Mouse (Mus musculus) left cerebral cortex, adult 2 months (tissue): ENCODE results near the gene Celf1. TPM values are rescaled to one million over a fixed set of nuclear protein-coding genes. Genes with fewer than 3 reads are reported as not detected.
A peak's percentile ranks its signal among the peaks of the same experiment; 100 is the strongest.
"Not testable (repeated sequence)": the region's sequence is repeated elsewhere in the genome, so short reads cannot be mapped to it uniquely, and the experiment has no call there.

Experiments
- DNase-seq, 2 experiments: peaks; one replicate each; pipeline ENCODE4 v3.0.0; 2021 to 2022; ENCODE audit warnings: low spot score in 2 of 2, mixed read lengths in 1 of 2; ENCODE audit errors: extremely low spot score in 1 of 2
- H3K27ac ChIP-seq: fragments of 200-600 bp; 2 replicates; pipeline ENCODE4 v1.8.1; 2022
- H3K4me3 ChIP-seq: fragments of 200-600 bp; 2 replicates; pipeline ENCODE4 v1.8.1; 2022
- CTCF ChIP-seq: fragments of 200-600 bp; IDR thresholded peaks from 2 replicates; pipeline ENCODE4 v1.8.1; 2022; ENCODE audit warnings: antibody characterized with exemption, mild to moderate bottlenecking, moderate library complexity
- intact Hi-C: fragments of 180-260 bp; cut with DNase I; formaldehyde crosslinking; loops from one replicate; pipeline ENCODE4 v1.15.1; 2025
- long read RNA-seq, 2 experiments: library from polyadenylated mRNA; stranded (forward); transcript quantifications; one replicate each; pipeline ENCODE4 v2.0.0; 2021; ENCODE audit warnings: borderline mapping rate in 2 of 2
- total RNA-seq, 2 experiments: library from RNA; stranded (reverse); gene quantifications; 2 replicates each; pipeline ENCODE4 v1.2.3; 2021

The Celf1 gene
- total RNA-seq, result 100 to 1,000 TPM; 146 to 149 TPM
- long read RNA-seq, experiment 1, full-length matches to known transcripts, result 15 of 99 reads
- long read RNA-seq, experiment 1, partial matches to known transcripts, result 12 of 99 reads
- long read RNA-seq, experiment 1, other reads (novel, unspliced or antisense), result 72 of 99 reads
- long read RNA-seq, experiment 2, full-length matches to known transcripts, result 11 of 62 reads
- long read RNA-seq, experiment 2, partial matches to known transcripts, result 45 of 62 reads
- long read RNA-seq, experiment 2, other reads (novel, unspliced or antisense), result 6 of 62 reads

DNA sequence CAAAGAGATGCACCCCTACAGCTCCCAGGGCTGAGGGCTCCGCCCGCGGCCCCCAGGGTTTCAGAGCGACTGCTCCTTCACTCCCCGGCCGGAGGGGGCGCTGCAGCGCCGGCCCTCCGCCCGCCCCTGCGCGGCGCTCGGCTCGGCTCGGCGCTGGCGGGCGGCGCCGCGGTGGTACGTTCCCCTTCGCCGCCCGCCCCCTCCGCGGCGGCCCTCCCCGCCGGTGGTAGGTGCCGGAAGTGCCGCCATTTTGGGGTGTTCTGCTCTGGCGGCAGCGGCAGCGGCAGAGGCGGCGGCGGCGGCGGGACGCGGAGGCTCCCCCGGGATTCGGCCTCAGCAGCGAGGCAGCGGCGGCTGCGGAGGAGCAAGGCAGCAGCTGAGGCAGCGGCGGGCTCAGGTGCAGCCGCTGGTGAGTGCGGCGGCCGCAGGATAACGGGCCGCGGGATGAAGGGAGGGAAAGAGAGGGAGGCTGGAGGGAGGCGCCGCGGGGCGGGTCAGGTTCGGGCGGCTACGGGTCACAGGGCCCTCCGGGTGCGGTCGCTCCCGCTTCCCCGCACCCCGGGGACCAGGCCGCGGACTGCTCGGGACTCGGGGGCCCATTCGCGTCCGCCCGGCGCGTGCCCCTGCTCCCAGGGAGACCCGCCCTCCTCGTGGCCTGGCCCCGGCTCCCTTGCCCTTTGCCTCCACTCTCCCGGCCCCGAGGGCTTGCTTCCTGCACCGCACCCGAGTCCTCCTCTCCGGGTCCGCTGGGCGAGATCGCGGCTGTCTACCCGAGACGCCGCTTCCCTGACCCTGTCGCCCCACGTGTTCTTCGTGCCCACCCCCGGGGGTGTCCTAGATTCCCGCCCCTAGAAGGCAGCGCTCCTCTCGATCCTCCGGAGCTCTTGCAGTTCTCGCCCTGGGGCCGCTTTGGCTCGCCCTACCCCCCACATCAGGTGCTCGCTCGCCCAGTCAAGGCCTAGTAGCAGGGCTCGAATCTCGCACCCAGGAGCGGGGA is at the start of gene Celf1:
Gene Celf1 (plus strand): TSS at position 150 of the 997 bp plus-strand sequence.
- peak; percentile 79 for TF ChIP-seq CTCF

DNA sequence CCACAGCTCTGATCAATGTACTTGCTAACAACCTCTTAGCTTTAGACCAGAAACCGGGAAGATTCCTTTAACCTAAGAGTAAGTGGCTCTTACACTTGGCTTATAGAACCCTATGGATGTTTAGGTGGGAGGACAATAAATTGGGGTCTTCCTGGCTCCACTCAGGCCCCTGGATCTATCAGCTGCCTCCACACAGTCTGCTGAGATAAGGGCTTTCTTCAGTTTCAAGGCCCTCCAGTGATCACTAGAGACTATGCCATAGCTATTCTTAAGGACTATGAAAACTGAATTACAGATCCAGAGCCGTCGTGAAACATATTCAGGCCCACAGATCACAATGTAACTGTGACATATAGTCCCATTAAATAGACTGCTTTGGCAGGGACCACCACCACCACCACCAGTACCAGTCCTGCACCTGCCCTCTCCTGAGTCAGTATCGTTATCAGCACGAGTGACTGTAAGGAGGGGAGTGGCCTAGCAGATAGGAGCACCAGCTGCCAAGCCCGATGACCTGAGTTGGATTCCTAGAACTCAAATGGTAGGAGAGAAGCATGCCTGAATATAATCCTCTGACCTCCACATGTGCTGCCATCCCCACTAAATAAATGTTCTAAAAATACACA is 46.4 kb upstream of the Celf1 start:
- Histone ChIP-seq H3K4me3 (no peak overlapping the region), H3K27ac (no peak overlapping the region)
- intact Hi-C loops, result no loop called here
- TF ChIP-seq CTCF, result no peak
- DNase-seq, result no peak

More for the DNA sequence above, at the start of gene Celf1:
- peak; percentile 82 to 88 for DNase-seq
- intact Hi-C loops, result loop anchor here (2.0 to 5.0 kb wide), 4 partner anchors 24 to 114 kb away; partner anchors contain the start of gene Psmc3
- Histone ChIP-seq H3K27ac (peak within 1 kb of the TSS; percentile 96), H3K4me3 (peak within 1 kb of the TSS; percentile 99)

DNA sequence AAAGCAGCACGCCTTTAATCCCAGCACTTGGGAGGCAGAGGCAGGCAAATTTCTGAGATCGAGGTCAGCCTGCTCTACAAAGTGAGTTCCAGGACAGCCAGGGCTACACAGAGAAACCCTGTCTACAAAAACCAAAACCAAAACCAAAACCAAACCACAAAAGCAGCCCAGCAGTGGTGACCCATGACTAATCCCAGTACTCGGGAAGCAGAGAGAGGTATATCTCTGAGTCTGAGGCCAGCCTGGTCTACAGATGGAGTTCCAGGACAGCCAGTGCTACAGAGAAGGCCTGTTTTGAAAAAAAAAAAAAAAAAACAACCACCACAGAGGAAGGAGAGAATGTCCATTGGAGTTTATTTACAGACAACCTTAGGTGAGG is 45.9 kb upstream of the Celf1 start:
- intact Hi-C loops, H3K27ac ChIP-seq, H3K4me3 ChIP-seq, DNase-seq: not testable (repeated sequence)

DNA sequence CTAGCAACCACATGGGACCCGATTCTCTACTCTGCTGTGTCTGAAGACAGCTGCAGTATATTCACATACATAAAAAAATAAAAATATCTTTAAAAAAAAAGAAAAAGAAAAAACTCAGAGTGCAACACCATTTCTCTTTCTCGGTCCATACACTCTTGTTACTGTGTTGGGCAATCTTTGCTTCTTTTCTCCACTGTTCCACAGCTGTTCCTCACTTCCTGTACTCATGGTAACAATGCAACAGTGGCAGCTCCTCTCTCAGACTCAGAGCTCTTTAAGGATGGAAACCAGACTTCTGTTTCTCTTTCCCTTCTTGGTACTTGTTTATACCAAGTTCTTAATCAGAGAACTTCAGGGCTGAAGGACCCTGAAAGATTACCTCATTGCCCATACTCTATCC is 36.8 kb upstream of the Celf1 start:
- Histone ChIP-seq H3K4me3 (peak overlapping the region; percentile 97), H3K27ac (peak overlapping the region; percentile 98; the same call in 1 of the 2 replicates)
- intact Hi-C loops, result no loop called here
- no peak for DNase-seq
- TF ChIP-seq CTCF, result no peak

GRCm38 (mm10) chr2:90904076-90904855 is 35.9 kb upstream of the Celf1 start, which contains the start of the genes Kbtbd4 and Ndufs3:
Gene Kbtbd4 (plus strand): TSS chr2:90904740.
Gene Ndufs3 (minus strand): TSS chr2:90904827.
- intact Hi-C loops, result no loop called here
- peak; percentile 86 to 87 for DNase-seq
- Histone ChIP-seq H3K4me3 (peak within 1 kb of the TSS; percentile 97), H3K27ac (peak within 1 kb of the TSS; percentile 98)
- no peak for TF ChIP-seq CTCF

- Histone ChIP-seq H3K27ac (peak overlapping the region; percentile 98), H3K4me3 (peak overlapping the region; percentile 97)
- no peak for TF ChIP-seq CTCF
- intact Hi-C loops, result no loop called here
- no peak for DNase-seq
Observed at GRCm38 (mm10) chr2:90904856-90905224, 35.3 kb upstream of the Celf1 start.

DNA sequence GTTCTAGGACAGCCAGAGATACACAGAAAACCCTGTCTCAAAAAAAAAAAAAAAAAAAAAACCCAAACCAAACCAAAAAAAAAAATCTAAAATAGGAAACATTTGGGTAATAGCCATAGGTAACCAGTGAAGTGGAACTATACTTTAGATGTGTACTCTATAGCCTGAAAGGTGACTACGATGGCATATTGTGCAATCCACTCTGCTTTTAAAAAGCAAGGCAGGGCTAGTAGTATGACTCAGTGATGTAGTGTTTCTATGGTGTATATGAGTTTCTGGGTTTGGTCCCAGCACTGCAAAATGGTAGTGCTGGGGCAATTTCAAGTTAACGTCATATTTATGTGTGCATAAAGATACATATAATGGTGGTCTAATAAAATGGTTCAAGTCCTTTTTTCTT is 33.5 kb upstream of the Celf1 start:
- H3K4me3 ChIP-seq, result no peak overlapping the region
- no peak for DNase-seq
- H3K27ac ChIP-seq, result no peak overlapping the region
- intact Hi-C loops, result no loop called here
- no peak for TF ChIP-seq CTCF

DNA sequence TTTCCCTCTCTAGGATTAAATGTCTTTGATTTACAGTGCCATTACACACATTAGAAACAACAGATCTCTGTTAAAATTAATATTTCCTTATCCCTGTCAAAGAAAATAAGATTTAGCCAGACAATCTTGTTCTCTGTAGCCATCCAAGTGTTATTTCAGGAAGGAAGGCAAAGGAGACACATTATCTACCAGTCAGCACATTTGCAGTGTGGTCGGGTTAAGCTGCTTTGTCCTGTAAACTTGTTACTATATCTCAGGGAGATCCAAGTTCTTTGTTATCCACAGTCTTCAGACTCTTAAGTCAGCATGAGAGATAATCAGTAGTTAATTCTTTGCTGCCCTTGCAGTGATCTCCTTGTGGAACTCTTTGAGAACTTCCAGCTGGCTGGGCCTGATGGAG is 29.3 kb upstream of the Celf1 start:
- DNase-seq, result no peak
- Histone ChIP-seq H3K4me3 (no peak overlapping the region), H3K27ac (no peak overlapping the region)
- intact Hi-C loops, result no loop called here
- TF ChIP-seq CTCF, result no peak

DNA sequence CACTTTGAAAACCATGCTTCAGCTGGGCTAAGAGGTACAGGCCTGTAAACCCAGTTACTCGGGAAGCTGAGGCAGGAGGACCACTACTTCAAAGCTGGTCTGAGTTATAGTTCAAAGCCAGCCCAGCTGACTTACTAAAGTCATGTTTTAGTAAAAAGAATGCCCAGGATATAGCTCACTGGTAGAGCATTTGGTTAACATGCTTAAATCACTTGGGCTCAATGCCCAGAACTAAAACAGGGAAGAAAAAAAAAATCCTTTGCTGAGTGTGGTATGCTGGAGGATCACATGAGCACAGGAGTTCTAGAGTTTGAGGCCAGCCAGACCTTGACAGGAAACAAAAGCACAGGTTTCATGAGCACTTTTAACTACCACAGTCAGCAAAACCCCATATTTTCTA is 28.5 kb upstream of the Celf1 start:
- Histone ChIP-seq H3K4me3 (no peak overlapping the region), H3K27ac (no peak overlapping the region)
- no peak for TF ChIP-seq CTCF
- intact Hi-C loops, result no loop called here
- no peak for DNase-seq

DNA sequence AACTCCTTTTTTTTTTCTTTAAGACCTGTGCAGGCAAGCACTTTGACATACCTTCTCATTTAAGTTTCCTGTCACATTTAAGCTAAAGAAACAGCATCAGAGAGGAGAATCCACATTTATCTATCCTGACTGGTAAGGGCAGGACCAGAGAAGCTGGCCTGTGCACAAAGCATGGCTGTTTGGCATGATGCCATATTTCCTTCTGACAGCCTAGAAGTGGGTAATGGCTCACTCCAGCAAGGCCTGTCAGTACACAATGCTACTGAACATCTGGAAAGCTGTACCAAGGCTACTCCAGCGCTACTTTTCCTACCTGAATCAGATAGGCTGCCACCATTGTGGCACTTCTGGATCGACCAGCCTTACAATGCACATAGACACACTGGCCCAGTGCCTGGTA is 26.5 kb upstream of the Celf1 start:
- intact Hi-C loops, result loop anchor here (2.0 kb wide), 1 partner anchor 147 kb away; no protein-coding TSS in a partner anchor
- Histone ChIP-seq H3K27ac (peak overlapping the region; percentile 24), H3K4me3 (no peak overlapping the region)
- TF ChIP-seq CTCF, result no peak
- no peak for DNase-seq

GRCm38 (mm10) chr2:90915516-90915915 is 24.7 kb upstream of the Celf1 start:
- intact Hi-C loops, result loop anchor here (2.0 to 5.0 kb wide), 2 partner anchors 52 to 145 kb away; no protein-coding TSS in a partner anchor
- H3K4me3 ChIP-seq, result no peak overlapping the region
- peak overlapping the region; percentile 51 for H3K27ac ChIP-seq
- DNase-seq, result no peak
- TF ChIP-seq CTCF, result no peak
